Mouse (Mus musculus): ENCODE data around the gene She.

DNA sequence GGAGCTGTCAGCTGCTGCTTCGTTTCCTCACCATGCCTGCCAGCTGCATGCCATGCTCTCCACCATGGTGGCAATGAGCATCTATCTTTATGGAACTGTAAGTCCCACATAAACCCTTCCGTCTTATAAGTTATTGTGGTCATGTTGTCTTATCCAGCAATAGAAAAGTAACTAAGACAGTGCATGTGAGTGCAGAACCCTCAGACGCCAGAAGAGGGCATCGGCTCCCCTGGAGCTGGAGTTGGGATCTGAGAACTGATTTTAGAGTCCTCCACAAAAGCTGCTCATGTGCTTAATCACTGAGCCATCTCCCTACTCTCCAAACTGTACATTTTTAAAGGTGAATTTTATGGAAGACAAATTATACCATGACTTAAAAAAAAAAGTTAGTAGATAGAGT, 14.1 kb upstream of the She start:
- TF ChIP-seq TAL1 (IDR thresholded peaks at IDR 0.05; ENCODE audit: low read length) (no peak), GATA1 (IDR thresholded peaks at IDR 0.05; ENCODE audit: low read length) (no peak)

All from erythroblast, embryonic 14.5 days (primary cell).